Mouse (Mus musculus): ENCODE measurements around the gene Prkag2. TPM values are rescaled to one million over a fixed set of nuclear protein-coding genes. Genes with fewer than 3 reads are reported as not detected.

The Prkag2 gene
- total RNA-seq, 2 experiments from 2014 or later: 162 to 172 TPM

Other genes starting within 250 kb of the Prkag2 start
- not detected for gene Galntl5, start 80.8 kb upstream of the Prkag2 start, total RNA-seq (2021)
- 10 to 100 TPM; 36.8 to 38.6 TPM for gene Galnt11, start 121.3 kb upstream of the Prkag2 start, total RNA-seq (2021)
- not detected for gene E130116L18Rik, start 122.5 kb upstream of the Prkag2 start, total RNA-seq (2021)